Mouse (Mus musculus) common myeloid progenitor, adult 5-6 weeks (primary cell): Measurements from ENCODE around the gene Hspb2. TPM values are rescaled to one million over a fixed set of nuclear protein-coding genes. Genes with fewer than 3 reads are reported as not detected.
A peak's percentile ranks its signal among the peaks of the same experiment; 100 is the strongest.

Experiments
- ATAC-seq: replicated peaks from 2 replicates; pipeline ENCODE4 v1.8.0; 2016; ENCODE audit warnings: low read depth, mild to moderate bottlenecking, moderate TSS enrichment, inconsistent platforms; ENCODE audit not compliant: poor library complexity, severe bottlenecking
- total RNA-seq: library from RNA; stranded (forward); fragments of 200-1000, 187-1606 nt; gene quantifications from 2 replicates; pipeline ENCODE4 v1.2.3, GENCODE M21; 2017

The Hspb2 gene
- total RNA-seq, 1 experiment from 2014 or later = not detected

DNA sequence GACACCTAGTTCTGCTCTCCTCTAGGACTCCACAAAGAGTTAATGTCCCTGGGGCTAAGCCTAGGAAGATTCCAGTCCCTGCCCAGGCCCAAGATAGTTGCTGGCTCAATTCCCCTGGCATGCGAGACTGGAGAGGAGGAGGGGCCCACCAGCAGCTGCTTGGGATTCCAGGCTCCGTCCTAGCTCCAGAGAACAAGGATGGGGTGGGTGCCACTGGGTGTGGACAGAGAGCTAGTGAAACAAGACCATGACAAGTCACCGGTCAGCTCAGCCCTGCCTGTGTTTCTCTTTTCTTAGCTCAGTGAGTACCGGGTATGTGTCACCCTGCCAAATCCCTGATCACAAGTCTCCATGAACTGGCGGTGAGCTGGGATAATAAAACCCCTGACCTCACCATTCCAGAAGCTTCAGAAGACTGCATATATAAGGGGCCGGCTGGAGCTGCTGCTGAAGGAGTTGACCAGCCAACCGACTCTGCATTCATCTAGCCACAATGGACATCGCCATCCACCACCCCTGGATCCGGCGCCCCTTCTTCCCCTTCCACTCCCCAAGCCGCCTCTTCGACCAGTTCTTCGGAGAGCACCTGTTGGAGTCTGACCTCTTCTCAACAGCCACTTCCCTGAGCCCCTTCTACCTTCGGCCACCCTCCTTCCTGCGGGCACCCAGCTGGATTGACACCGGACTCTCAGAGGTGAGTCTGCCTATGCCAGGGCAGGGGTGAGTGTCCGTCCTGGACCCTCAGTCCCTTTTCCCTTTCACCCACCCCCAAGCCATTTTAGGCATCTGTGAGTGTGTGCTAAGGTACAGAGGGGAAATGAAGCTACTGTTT is 846 bp upstream of the Hspb2 start:
- no peak for ATAC-seq

DNA sequence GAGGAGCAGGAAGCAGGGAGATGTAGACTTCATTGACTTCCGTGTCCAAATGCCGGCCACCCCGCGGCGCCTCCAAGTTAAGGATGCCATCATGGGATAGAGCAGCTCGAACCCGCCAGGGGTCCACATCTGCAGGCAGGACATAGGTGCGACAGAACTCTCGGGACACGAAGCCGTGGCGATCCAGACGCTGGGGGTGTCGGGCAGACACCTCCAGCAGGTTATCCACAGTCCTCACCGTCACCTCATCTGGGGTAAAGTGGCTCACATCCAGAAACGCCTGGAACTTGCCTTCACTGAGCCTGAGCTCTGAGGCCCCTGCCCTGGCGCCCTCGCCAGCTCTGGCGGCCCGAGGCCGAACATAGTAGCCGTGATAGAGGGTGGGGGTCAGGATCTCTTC is 831 bp downstream of the Hspb2 start, which contains the start of gene Cryab:
Gene Cryab, plus strand, starts transcription at position 3 of the 400 bp plus-strand sequence.
- no peak for ATAC-seq

DNA sequence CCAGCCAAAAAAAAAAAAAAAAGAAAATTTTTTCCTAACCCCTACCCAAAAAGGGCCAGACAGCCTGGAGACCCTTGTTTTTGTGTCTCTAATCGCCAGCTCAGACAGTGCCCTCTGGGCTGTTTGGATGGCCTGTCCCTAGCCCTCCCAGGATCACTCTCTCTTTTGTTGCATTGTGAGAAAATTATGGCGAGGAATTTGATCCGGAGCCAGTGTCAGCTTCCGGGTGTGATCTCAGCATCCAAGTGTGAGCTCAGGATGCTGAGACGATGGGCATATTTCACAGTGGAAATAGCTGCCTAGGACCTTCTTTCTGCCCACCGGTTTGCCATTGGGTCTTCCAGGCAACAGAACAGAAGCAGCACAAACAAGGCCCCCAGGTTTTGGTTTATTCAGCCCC is 1.4 kb downstream of the Hspb2 start:
- ATAC-seq = no peak

DNA sequence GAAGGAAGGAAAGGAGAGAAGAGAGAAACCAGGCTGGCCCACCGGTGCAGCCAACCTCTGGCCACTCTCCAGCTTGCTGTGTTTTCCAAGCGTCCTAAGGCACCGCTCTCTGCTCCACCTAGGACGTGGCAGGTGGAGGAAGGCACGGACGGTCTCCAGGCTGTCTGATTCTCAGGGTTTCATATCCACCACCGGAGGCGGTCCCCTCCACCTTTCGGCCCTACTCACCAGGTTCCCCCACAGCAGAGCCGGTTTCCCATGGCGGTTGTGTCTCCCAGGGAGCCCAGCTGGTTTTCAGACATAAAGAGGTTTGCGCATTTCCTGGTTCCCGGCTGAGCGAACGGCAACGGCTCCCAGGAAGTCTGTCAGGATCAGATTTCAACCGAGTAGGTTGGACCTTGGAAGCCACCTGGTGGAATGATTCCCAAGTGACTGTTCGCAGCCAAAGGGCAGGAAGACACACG is 5.9 kb downstream of the Hspb2 start, which contains the start of gene 2310030G06Rik:
Gene 2310030G06Rik, minus strand, starts transcription at position 323 of the 464 bp plus-strand sequence.
- no peak for ATAC-seq

DNA sequence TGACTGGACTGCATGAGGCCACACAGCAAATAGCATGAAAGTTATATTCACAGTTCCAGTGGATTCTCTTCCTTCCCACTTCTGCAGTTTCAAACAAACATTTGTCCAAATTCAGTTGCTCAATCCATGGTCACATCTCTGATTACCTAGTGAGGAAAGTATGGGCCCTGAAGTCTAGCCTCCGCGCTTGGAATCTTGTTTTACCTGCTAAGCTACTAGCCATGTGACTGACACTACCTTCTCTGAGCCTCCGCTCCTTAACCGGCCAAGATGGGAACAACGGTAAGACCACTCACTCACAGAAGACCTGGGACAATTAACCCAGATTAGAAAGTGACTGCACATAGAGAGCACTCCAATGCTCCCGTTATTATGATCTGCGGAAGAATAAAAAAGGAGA is 6.3 kb downstream of the Hspb2 start:
- ATAC-seq = no peak

DNA sequence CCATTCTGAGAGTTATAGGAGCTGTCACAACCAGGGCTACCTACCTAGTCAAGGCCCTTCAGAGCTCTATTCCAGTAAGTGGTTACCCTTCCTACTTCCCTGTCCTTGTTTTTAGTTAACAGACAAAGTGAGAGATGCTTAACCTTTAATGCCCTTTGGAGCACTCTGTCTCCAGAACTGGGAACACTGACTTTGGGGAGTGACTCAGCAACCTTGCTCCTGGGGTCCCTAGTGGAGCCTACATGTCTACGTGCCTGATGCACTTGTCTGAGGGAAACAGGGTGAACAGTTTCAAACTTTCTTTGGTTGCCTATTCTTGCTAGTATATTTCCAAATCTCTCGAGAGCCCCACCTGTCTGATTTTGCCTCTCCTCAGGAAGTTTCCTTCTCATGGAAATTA is 9.4 kb downstream of the Hspb2 start:
- no peak for ATAC-seq

DNA sequence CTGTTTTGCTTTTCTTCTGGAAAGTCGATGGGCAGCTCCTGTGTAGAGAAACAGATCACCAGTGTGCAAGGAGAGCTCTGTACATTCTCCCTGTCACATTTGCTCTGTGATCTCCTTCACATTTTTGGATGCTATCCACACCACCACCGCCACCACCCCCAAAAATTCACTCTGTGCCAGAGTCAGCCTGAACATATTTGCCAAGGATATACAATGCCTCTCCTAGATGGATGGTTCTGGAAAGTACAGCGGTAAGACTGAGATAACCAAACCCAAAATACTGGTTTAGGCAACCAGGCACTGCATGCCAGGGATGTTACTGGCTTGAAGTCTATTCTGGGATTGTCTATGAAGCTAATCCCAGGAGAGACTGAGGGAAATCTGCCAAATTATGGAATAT is 9.9 kb downstream of the Hspb2 start:
- no peak for ATAC-seq

DNA sequence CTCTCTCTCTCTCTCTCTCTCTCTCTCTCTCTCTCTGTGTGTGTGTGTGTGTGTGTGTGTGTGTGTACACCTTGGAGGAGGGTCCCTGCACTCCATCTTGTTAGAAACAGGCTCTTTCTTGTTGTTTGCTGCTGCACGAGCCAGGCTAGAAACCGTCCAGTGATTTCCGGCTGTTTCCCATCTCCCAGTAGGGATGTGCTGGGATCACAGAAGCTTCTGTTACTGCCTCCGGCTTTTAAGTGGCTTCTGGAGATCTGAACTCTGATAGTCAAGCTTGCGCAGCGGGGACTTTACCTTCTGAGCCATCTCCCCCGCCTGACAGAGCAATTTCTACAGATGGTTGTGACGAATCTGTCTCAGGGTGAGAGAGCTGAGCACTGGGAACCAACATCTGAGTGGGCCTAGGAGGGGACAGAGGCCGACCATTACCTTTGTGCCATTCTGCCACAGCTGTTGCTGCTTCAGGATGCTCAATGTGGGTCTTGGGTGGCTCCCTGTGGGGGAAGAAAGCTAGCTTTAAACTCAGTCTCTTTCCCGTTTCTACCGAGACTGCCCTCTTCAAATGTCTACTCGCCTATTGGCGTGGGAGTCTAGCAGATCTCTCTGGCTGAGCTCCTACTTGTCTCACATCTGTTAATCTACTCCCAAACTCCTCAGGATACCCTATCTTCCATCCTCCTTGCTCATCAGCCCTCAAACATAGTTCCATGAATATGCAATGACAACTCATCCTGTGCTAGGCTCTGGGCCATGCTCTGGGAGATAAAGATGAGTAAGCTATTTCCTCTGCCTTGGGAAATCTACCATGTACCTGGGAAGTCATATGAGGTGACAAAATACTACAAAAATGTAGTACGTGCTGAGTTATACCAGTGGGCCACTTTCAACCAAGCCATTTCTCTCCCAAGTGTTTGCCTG is 11.0 kb downstream of the Hspb2 start:
- no peak for ATAC-seq

DNA sequence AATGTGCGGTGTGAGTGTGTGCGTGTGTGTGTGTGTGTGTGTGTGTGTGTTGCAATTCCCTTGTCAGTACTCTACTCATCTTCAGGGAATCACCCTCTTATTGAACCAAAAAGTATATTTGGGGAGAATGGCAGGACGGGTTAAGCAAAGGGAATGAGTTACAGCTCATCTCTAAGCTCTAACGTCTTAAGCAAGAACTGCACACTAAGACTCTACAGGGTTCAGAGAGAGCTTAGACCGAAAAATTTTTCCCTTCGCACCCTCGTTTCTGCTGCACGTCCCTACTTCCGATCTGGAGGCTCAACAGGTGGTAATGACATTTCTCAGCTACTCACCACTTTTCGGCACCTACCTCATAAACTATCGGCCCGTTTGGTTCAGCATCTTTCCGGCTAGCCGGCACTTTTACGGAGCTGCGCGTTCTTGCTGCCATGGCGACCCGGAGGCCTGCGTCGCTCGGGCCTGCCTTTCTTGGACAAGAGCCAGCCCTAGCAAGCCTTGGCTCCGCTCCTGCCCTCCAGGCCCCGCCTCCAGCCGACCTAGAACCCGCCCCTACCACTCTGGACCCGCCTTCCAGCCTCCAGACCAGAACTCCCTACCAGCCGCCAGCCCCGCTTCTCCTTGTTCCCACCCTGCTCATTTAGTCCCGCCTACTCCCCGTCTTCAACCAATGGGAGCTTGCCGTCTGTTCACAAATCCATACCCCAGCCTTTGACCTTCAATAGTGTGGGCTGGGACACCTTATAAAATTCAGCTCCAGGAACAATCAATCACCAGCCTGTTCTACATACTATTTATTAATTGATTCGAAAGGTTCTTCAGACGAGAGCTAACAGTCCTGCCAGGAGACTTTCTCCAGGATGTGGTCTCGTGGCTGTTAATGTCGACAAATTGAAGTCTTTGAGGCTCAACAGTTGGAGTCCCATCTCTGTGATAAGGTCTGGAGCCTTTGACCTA is 13.0 kb downstream of the Hspb2 start, which contains the start of gene Dixdc1:
Gene Dixdc1, minus strand, starts transcription at position 604 of the 957 bp plus-strand sequence.
- ATAC-seq = peak; percentile 98

DNA sequence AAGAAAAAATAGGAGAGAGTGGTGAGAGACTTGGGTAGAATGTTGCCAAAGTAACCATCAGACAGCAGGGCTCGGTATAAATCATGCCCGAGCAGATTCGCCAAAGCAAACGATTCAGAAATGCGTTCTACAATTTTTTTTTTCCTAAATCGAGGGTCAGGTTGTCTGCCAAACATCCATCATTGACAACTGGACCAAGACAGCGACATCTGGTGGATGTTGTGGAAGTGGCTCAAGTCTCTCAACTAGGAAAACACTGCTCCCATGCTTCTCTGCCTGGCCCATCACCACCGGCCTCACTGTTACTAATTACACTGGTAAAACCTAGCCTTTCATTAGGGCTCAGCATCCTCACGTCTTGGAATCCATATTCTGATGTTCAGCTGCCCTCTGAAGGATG is 17.2 kb downstream of the Hspb2 start:
- 0 out of 2 replicates have a peak, but pooled peaks have one; percentile 45 for ATAC-seq

DNA sequence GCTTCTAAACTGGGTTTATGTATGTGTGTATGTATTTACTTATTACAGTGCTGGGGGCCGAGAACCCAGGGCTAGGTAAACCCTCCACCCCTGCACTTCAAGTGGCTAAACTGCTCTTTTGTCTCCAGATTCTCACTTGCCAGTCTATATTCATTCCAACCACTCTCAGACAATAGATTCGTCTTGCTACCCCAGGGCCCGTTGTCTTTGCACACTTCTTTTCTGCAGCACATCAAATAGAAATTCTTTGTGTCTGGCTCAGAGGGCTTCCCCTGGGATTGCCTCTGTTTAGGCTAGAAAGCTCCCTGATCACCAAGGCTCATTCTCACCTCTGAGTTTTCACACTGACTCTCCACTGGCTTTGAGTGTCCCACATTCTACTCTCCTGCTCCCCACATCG is 19.6 kb downstream of the Hspb2 start:
- ATAC-seq = no peak

DNA sequence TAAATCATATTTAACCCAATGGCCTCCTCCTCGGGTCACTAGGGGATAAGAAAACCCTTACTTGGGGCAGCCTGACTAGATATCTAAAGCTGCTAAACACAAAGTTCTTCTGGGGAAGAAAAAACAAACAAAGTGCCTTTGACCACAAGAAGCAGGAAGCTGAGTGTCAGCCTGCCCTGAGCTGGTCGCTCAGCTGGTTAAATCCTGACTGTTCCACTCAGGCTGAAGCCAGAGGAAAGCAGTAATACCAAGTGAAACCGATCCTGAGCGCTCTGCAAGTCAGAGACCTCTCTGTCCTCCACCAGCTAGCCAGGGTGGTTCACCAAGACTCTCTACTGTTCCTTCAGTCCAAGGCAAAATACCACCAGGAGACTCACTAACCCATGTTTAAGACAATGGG is 22.6 kb downstream of the Hspb2 start:
- no peak; the same call in 1 of the 2 replicates for ATAC-seq

DNA sequence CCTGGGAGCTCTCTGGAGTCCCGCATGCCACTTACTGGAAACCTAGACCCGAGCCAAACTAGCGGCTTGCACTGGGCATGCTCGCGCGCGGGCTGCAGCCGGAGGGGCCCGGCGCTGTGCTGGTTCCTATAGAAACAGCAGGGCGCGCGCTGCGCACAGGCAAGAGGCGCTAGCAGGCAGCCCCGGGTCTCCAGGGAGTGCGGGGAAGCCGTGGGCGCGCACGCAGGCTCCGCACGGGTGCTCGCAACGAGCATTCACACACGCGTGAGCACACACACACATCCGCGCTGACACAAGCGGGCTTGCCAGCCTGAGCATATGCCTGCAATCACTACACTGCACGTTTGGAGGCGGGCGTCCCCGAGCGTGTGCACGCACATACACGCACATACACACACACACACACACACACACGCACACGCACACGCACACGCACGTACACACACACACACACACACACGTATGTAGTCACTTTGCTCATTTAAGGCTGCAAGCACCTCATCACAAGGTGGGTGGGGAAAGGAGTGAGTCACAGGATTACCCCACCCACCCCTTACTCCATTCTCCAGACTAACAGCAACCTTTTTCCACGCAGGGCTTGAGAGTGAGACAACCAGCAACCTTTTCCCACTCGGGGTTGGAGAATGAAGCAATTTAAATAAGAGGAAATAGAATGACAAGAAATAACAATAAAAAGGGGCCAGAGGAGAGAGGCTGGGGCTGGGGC is 24.1 kb downstream of the Hspb2 start:
- ATAC-seq = peak; percentile 71

DNA sequence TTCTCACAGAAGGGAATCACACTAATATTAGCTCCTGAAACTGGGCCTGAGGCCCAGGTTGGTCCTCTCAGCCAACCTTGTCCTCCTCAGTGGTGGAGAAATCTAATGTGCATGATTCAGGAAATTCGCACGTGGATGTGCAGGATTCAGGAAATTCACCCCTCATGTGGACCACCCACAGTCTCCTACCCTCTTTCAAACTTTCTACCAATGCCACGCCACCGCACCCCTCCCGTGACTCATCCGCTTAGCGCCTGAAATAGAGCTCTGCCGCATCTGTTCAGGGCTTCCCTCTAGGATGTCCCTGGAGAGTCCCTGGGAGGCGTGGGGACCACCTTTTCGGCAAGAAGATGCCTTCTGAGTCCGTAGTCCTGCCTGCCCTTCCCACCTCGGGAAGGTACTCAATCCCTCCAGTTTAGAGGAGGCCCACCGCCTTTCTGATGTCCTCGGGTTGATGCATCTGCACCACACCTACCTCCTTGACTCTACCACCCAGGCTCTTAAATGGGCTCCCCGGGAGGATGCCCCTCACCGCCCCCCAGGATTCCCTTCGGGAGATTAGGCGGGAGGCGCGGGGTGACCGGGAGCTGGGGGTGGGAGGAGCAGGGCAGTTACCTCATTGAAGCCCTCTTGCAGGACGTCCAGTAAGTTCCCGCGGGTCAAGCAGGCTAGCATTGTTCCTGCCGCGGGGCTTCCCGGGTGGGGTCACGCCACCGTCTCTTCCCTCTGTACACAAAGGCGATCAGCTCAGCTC is 24.8 kb downstream of the Hspb2 start:
- ATAC-seq = no peak

DNA sequence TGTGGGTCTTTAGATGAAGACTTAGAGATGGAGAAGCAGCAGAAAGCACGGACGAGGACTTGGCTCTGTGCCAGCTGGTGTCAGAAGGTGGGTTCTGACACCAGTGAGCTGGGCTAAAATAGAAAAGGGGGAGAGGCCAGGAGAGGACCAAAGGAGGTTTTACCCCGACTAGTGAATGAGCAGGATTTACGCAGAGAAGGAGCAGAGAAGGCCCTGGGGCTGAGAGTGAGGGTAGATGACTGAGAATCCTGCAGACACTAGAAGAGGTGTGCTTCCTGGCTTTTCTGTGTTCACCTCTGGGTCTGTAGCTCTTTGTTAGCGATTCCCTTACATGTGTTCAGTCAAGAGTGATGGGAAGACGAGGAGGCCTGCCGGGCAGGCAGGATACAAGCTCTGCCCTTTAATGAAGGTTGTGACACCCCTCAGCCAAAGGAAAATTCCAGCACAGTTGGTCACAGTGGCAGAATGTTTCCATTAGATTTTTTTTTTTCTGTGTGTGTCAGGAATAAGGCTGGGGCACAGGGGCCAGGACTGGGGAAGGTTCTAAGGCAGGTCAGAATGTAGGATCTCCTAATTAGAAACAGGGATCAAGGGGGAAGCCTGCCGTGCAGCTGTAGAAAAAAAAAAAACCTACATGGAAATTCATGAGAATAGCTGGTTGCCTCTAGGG is 26.1 kb downstream of the Hspb2 start:
- ATAC-seq = no peak

DNA sequence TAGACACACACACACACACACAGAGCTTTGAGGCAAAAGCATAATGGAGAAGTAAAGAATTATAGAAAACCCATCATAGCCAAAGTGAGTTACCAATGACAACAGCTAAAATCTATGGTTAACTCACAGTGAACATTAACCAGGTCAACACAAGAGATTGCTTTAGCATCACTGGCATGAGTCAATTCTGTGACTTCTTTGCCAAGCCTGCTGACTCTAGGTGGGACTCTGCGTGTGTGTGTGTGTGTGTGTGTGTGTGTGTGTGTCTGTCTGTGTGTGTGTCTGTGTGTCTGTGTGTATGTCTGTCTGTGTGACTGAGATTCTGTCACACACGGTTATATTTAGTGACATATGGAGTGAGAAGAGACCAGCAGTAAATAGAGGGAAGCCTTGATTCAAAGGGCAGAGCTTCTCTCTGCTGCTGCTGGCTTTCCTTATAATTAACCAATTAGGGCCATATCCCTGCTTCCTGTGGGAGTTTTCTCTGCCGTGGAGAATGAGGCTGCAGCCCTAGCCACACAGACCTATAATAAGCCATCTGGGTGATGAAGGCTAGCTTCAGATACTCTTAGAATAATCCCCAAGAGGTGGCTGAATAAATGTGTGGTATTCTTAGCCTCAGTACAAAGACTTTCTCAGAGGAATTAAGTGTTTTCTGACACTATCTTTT is 27.4 kb downstream of the Hspb2 start:
- ATAC-seq = no peak

DNA sequence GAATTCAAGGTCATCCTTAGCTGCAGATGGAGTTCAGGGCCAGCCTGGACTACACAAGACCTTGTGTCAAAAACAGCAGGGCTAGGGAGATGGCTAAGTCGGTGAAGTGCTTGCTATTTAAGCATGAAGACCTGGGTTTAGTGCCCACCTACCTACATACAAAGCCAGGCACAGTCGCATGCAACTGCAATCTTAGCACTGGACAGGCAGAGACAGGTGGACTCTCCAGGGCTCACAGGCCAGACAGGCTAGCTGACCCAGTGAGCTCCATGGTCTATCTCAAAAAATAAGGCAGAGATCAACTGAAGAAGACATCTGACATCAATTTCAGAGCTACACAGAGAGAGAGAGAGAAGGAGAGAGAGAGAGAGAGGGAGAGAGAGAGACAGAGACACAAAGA is 28.0 kb downstream of the Hspb2 start:
- no peak for ATAC-seq
